Mouse (Mus musculus): ENCODE data around the gene Prim2.

DNA sequence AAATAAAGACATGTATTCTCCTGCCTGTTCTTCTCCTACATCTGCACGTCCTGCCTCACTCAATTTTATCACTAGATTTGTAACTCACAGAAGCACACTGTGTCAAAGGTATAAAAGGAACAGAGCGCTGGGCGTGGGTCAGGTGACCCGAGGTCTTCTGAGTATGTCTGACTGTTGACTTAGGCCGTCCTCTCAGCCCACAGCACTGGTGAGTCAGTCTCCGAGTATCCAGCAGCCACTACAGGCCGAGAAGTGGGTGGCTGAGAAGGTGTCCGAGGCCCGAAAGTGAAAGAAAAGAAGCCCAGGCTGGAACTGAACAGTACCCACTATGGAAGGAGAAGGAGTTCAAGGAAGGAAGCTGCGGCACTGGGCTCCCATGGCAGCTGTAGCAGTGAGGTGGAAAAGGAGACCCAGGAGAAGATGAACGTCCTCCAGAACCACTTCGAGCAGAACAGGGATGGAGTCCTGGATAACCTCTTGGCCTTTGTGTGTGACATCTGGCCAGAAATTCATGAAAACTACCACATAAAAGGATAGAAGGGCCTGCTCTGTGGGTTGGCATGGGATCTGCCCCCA is 11.9 kb downstream of the Prim2 start:
- TF ChIP-seq GATA1 (IDR thresholded peaks at IDR 0.05; ENCODE audit: low read length) (no peak), TAL1 (IDR thresholded peaks at IDR 0.05; ENCODE audit: low read length) (no peak)
